Mouse (Mus musculus) liver, embryonic 14 days (tissue): Measurements from ENCODE around the gene Rab21. TPM values are rescaled to one million over a fixed set of nuclear protein-coding genes. Genes with fewer than 3 reads are reported as not detected.

Experiments
- polyA plus RNA-seq: library from polyadenylated mRNA; depleted of rRNA; stranded (reverse); fragments of >200 nt; gene quantifications from 2 replicates; pipeline ENCODE4 v1.2.3, GENCODE M21; 2012; rRNA removed

The Rab21 gene
- 6.9 and 8.1 TPM in 2 replicates for polyA plus RNA-seq

GRCm38 (mm10) chr10:115315473-115316171, at the start of gene Rab21:
Rab21 (minus strand) TSS chr10:115315594.

GRCm38 (mm10) chr10:115361840-115362622, 46.6 kb upstream of the Rab21 start, which contains the start of gene Tmem19:
Tmem19 (minus strand) TSS chr10:115362501.

DNA sequence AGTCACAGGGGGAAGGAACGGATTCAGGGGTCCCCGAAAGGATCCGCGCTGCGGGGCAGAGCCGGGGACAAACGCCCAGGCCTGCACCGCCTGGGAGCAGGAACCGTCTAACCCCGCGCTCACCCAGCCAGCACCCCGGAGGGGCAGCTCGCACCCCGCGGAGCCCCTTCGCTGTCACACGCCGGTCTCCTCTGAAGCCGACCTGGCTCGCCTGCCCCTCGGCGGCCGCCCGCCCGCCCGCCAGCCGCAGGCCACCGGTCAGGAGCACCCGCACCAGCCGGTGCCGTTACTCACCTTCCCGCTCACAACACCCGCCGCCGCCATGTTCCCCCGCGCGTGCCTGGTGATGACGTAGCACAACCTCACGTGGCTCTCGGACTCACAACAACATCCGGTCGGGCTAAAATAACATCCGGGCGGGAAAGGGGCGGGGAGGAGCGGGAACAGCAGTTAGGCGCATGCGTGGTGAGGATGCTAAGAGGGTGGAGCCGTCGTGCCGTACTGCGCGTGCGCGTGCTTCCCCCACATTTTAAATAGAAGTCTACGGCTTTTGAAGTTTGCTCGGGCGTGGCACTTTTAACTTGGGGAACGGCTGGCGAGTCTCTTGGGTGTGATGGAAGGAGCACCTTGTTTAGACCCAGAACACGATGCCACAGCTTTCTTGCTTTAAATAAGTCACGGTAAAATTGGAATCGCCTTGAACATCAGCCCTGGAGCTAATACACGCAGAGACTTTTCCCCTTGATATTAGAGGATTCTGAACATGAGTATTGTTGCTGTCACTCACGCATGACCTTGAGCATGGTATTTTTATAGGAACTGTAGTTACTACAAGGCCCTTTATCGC, 64.1 kb downstream of the Rab21 start, which contains the start of gene Tbc1d15:
TSS of gene Tbc1d15 (minus strand) at position 380 of the 847 bp plus-strand sequence.

Other genes with a start within 250 kb of the Rab21 start
- gene Tph2, start 130.6 kb downstream of the Rab21 start, polyA plus RNA-seq: not detected in 2 replicates
- 11.7 and 14.6 TPM in 2 replicates for gene Tbc1d15, start 64.1 kb downstream of the Rab21 start, polyA plus RNA-seq
- gene Tmem19, start 46.9 kb upstream of the Rab21 start, polyA plus RNA-seq: 4.3 and 5.0 TPM in 2 replicates
- gene Thap2, start 68.8 kb upstream of the Rab21 start, polyA plus RNA-seq: 3.3 and 4.2 TPM in 2 replicates
- 34.7 and 38.0 TPM in 2 replicates for gene Zfc3h1, start 69.4 kb upstream of the Rab21 start, polyA plus RNA-seq